In genomic region chr13:97504949-97505348, GRCm38 (mm10) we compare ENCODE assay signal across 23 mouse cellular contexts.
A peak's percentile ranks its signal among the peaks of the same experiment; 100 is the strongest.
DNase-seq lines count a peak whose midpoint lies in the region; ATAC-seq and TF ChIP-seq lines count a peak whose summit lies in the region.
"Had no signal": no experiment of that assay in that cellular context is flagged by ENCODE, and none has a peak within 500 bp of the region (broad histone marks: within the 10 kb centered on the region; RNA-seq: fewer than 3 reads in every experiment).

No protein-coding gene starts in this region.

- no peak for TF ChIP-seq EP300 in stomach, postnatal 0 days (optimal IDR thresholded peaks at IDR 0.05)

- TF ChIP-seq CTCF in midbrain, postnatal 0 days (IDR thresholded peaks at IDR 0.05) = no peak
- TF ChIP-seq CTCF in stomach, postnatal 0 days (IDR thresholded peaks at IDR 0.05; ENCODE audit: low read depth) = no peak

- H3K4me3 ChIP-seq in heart, embryonic 13.5 days = no peak overlapping the region
- H3K4me3 ChIP-seq in heart, embryonic 16.5 days (ENCODE audit: low read length) = no peak overlapping the region
- no peak overlapping the region for H3K4me3 ChIP-seq in midbrain, postnatal 0 days (ENCODE audit: low read depth, low read length)
- H3K4me3 ChIP-seq in midbrain, embryonic 14.5 days (replicated peaks; ENCODE audit: low read depth, low read length) = no peak overlapping the region
- H3K4me3 ChIP-seq in stomach, postnatal 0 days (ENCODE audit: low read depth, low read length) = no peak overlapping the region
- H3K4me3 ChIP-seq: embryonic facial prominence, embryonic 12.5 days; erythroblast, embryonic 14.5 days; forebrain, embryonic 12.5 days; forebrain, embryonic 15.5 days; intestine, embryonic 15.5 days had no signal

- no peaks in the 10 kb centered on the region for H3K9me3 ChIP-seq in heart, embryonic 13.5 days
- H3K9me3 ChIP-seq in heart, embryonic 16.5 days (replicated peaks; ENCODE audit: control insufficient read depth, low read length) = no peaks in the 10 kb centered on the region
- no peaks in the 10 kb centered on the region for H3K9me3 ChIP-seq in midbrain, postnatal 0 days (ENCODE audit: low read length)
- no peaks in the 10 kb centered on the region for H3K9me3 ChIP-seq in midbrain, embryonic 14.5 days (ENCODE audit: control insufficient read depth, low read length)
- H3K9me3 ChIP-seq in stomach, postnatal 0 days (ENCODE audit: control insufficient read depth, low read length) = no peaks in the 10 kb centered on the region
- H3K9me3 ChIP-seq: embryonic facial prominence, embryonic 12.5 days; forebrain, embryonic 12.5 days; forebrain, embryonic 15.5 days; intestine, embryonic 15.5 days had no signal

- H3K27ac ChIP-seq in heart, embryonic 13.5 days (replicated peaks) = peak overlapping the region; percentile 41
- H3K27ac ChIP-seq in heart, embryonic 16.5 days (ENCODE audit: low read length) = 0 out of 2 replicates have a peak overlapping the region, but pooled peaks have one; percentile 15
- no peak overlapping the region for H3K27ac ChIP-seq in midbrain, postnatal 0 days (ENCODE audit: low read depth, low read length)
- no peak overlapping the region for H3K27ac ChIP-seq in midbrain, embryonic 14.5 days (replicated peaks; ENCODE audit: low read depth, low read length)
- H3K27ac ChIP-seq in stomach, postnatal 0 days (replicated peaks) = no peak overlapping the region
- H3K27ac ChIP-seq: embryonic facial prominence, embryonic 12.5 days; forebrain, embryonic 12.5 days; forebrain, embryonic 15.5 days; hindbrain, embryonic 14.5 days; intestine, embryonic 15.5 days had no signal

- no peak for ATAC-seq in heart, embryonic 13.5 days (ENCODE audit: extremely low read depth, insufficient number of reproducible peaks, low FRiP score, low TSS enrichment)
- ATAC-seq in heart, embryonic 16.5 days (replicated peaks; ENCODE audit: extremely low read depth, insufficient read depth, low FRiP score) = no peak
- no peak for ATAC-seq in midbrain, postnatal 0 days (ENCODE audit: low FRiP score)
- ATAC-seq in midbrain, embryonic 14.5 days (ENCODE audit: low FRiP score, low TSS enrichment) = no peak
- peak; percentile 66 for ATAC-seq in stomach, postnatal 0 days (ENCODE audit: low FRiP score, low TSS enrichment)
- ATAC-seq: CD4-positive, CD25-positive, alpha-beta regulatory T cell, adult 4 months; forebrain, embryonic 15.5 days; intestine, embryonic 15.5 days had no signal

- no peaks in the 10 kb centered on the region for H3K36me3 ChIP-seq in heart, embryonic 13.5 days
- no peaks in the 10 kb centered on the region for H3K36me3 ChIP-seq in heart, embryonic 16.5 days (ENCODE audit: control insufficient read depth, insufficient read depth)
- H3K36me3 ChIP-seq in midbrain, postnatal 0 days (ENCODE audit: insufficient read depth, low read length) = no peaks in the 10 kb centered on the region
- no peaks in the 10 kb centered on the region for H3K36me3 ChIP-seq in midbrain, embryonic 14.5 days (ENCODE audit: control insufficient read depth, insufficient read depth, low read length)
- H3K36me3 ChIP-seq in stomach, postnatal 0 days (ENCODE audit: control insufficient read depth, insufficient read depth, low read length) = no peaks in the 10 kb centered on the region
- H3K36me3 ChIP-seq: embryonic facial prominence, embryonic 12.5 days; forebrain, embryonic 12.5 days; forebrain, embryonic 15.5 days; intestine, embryonic 15.5 days had no signal

- peaks cover 13% of the 10 kb centered on the region; the same call in 1 of the 2 replicates for H3K4me1 ChIP-seq in heart, embryonic 13.5 days
- no peaks in the 10 kb centered on the region for H3K4me1 ChIP-seq in heart, embryonic 16.5 days (ENCODE audit: control insufficient read depth, insufficient read depth, low read length)
- no peaks in the 10 kb centered on the region for H3K4me1 ChIP-seq in midbrain, postnatal 0 days (ENCODE audit: insufficient read depth, low read length)
- no peaks in the 10 kb centered on the region for H3K4me1 ChIP-seq in midbrain, embryonic 14.5 days (ENCODE audit: control insufficient read depth, insufficient read depth, low read length)
- H3K4me1 ChIP-seq in stomach, postnatal 0 days (replicated peaks; ENCODE audit: control insufficient read depth, insufficient read depth) = no peaks in the 10 kb centered on the region
- H3K4me1 ChIP-seq: embryonic facial prominence, embryonic 12.5 days; forebrain, embryonic 12.5 days; forebrain, embryonic 15.5 days; intestine, embryonic 15.5 days had no signal

- no peak overlapping the region for H3K4me2 ChIP-seq in heart, embryonic 13.5 days
- H3K4me2 ChIP-seq in heart, embryonic 16.5 days (ENCODE audit: low read depth, low read length) = no peak overlapping the region
- no peak overlapping the region for H3K4me2 ChIP-seq in midbrain, postnatal 0 days (ENCODE audit: low read depth, low read length, poor library complexity, severe bottlenecking)
- no peak overlapping the region for H3K4me2 ChIP-seq in midbrain, embryonic 14.5 days (ENCODE audit: low read length)
- no peak overlapping the region for H3K4me2 ChIP-seq in stomach, postnatal 0 days (replicated peaks; ENCODE audit: low read depth)
- H3K4me2 ChIP-seq: embryonic facial prominence, embryonic 12.5 days; forebrain, embryonic 12.5 days; forebrain, embryonic 15.5 days; heart, embryonic 11.5 days; hindbrain, embryonic 14.5 days; intestine, embryonic 15.5 days had no signal

- H3K27me3 ChIP-seq in heart, embryonic 13.5 days (replicated peaks) = peaks cover 20% of the 10 kb centered on the region; the same call in 1 of the 2 replicates
- no peaks in the 10 kb centered on the region; the same call in 1 of the 2 replicates for H3K27me3 ChIP-seq in heart, embryonic 16.5 days (ENCODE audit: control insufficient read depth, insufficient read depth, low read length)
- H3K27me3 ChIP-seq in midbrain, postnatal 0 days (ENCODE audit: insufficient read depth, low read length) = no peaks in the 10 kb centered on the region
- H3K27me3 ChIP-seq in midbrain, embryonic 14.5 days (ENCODE audit: control insufficient read depth, insufficient read depth, low read length) = no peaks in the 10 kb centered on the region
- H3K27me3 ChIP-seq in stomach, postnatal 0 days (ENCODE audit: control insufficient read depth, insufficient read depth, low read length) = no peaks in the 10 kb centered on the region
- H3K27me3 ChIP-seq: embryonic facial prominence, embryonic 12.5 days; forebrain, embryonic 12.5 days; forebrain, embryonic 15.5 days; intestine, embryonic 15.5 days had no signal

- 75% methylated on average over 5 of the region's 5 CpGs for WGBS in heart, embryonic 13.5 days
- 80% methylated on average over 5 of the region's 5 CpGs for WGBS in heart, embryonic 16.5 days
- 81% methylated on average over 5 of the region's 5 CpGs for WGBS in midbrain, postnatal 0 days
- WGBS in midbrain, embryonic 14.5 days = 81% methylated on average over 5 of the region's 5 CpGs
- 71% methylated on average over 5 of the region's 5 CpGs for WGBS in stomach, postnatal 0 days

- no peak for DNase-seq in heart, adult 11 months
- no peak for DNase-seq in heart, adult 18-20 months
- peak; percentile 37 for DNase-seq in midbrain, postnatal 0 days (ENCODE audit: low spot score)
- no peak for DNase-seq in midbrain, embryonic 14.5 days
- DNase-seq in stomach, postnatal 0 days (ENCODE audit: low spot score) = no peak
- DNase-seq in spleen, postnatal 14 days (ENCODE audit: low spot score in 2 of 2) = no peak
- DNase-seq: adrenal gland, postnatal 10 days; adrenal gland, postnatal 36 days; cerebellum, adult 18-20 months; cerebellum, adult 9-10 months; cerebellum, postnatal 14 days; gastrocnemius, postnatal 25 days; kidney, adult 11 months had no signal

- H3K9ac ChIP-seq in heart, embryonic 13.5 days = no peak overlapping the region
- H3K9ac ChIP-seq in heart, embryonic 16.5 days (ENCODE audit: low read length) = no peak overlapping the region
- no peak overlapping the region for H3K9ac ChIP-seq in midbrain, postnatal 0 days (replicated peaks; ENCODE audit: low read length, poor library complexity, severe bottlenecking)
- no peak overlapping the region for H3K9ac ChIP-seq in midbrain, embryonic 14.5 days (replicated peaks; ENCODE audit: low read length)
- no peak overlapping the region for H3K9ac ChIP-seq in stomach, postnatal 0 days (ENCODE audit: low read length)
- H3K9ac ChIP-seq: embryonic facial prominence, embryonic 12.5 days; forebrain, embryonic 12.5 days; forebrain, embryonic 15.5 days; hindbrain, embryonic 14.5 days; intestine, embryonic 15.5 days had no signal

Comparison
In these comparisons a context has a peak if more than half of its experiments do, and no peak if none do; other contexts are left out.
1. H3K27ac ChIP-seq: peak in heart, embryonic 13.5 days (single experiment) and heart, embryonic 16.5 days (single experiment); none in midbrain, postnatal 0 days (single experiment), midbrain, embryonic 14.5 days (single experiment) and stomach, postnatal 0 days (single experiment).